Mouse (Mus musculus): ENCODE results near the gene Rnaseh2a. TPM values are rescaled to one million over a fixed set of nuclear protein-coding genes. Genes with fewer than 3 reads are reported as not detected.

Gene Rnaseh2a
- total RNA-seq, 2 experiments from 2014 or later: 23.3 to 23.8 TPM

- intact Hi-C loops (cut with DNase I): no loop called here
- DNase-seq: no peak
Measured at GRCm38 (mm10) chr8:84985049-84985683, 15.6 kb upstream of the Rnaseh2a start.

- intact Hi-C loops (cut with DNase I): no loop called here
- DNase-seq: no peak
Measured at GRCm38 (mm10) chr8:84984294-84985048, 14.9 kb upstream of the Rnaseh2a start.

- intact Hi-C loops (cut with DNase I): no loop called here
- no peak for DNase-seq
Measured at GRCm38 (mm10) chr8:84982499-84983011, 13.0 kb upstream of the Rnaseh2a start.

GRCm38 (mm10) chr8:84981644-84982498, 12.3 kb upstream of the Rnaseh2a start:
- intact Hi-C loops (cut with DNase I): no loop called here
- no peak for DNase-seq

- peak; percentile 59 to 64 for DNase-seq
- intact Hi-C loops (cut with DNase I): no loop called here
Measured at GRCm38 (mm10) chr8:84980622-84981358, 11.2 kb upstream of the Rnaseh2a start.

GRCm38 (mm10) chr8:84979599-84980421, 10.2 kb upstream of the Rnaseh2a start:
- DNase-seq: peak; percentile 88 to 89
- intact Hi-C loops (cut with DNase I): no loop called here

- intact Hi-C loops (cut with DNase I): no loop called here
- peak; percentile 95 for DNase-seq
Measured at GRCm38 (mm10) chr8:84978248-84978940, 8.8 kb upstream of the Rnaseh2a start, which contains the start of gene Junb. Gene Junb (minus strand): TSS chr8:84978718.

GRCm38 (mm10) chr8:84977435-84978247, 8.1 kb upstream of the Rnaseh2a start:
- intact Hi-C loops (cut with DNase I): no loop called here
- peak; percentile 44 to 73 for DNase-seq

GRCm38 (mm10) chr8:84976763-84977434, 7.3 kb upstream of the Rnaseh2a start:
- intact Hi-C loops (cut with DNase I): no loop called here
- DNase-seq: no peak

- intact Hi-C loops (cut with DNase I): no loop called here
Measured at GRCm38 (mm10) chr8:84976031-84976762, 6.6 kb upstream of the Rnaseh2a start.

GRCm38 (mm10) chr8:84975434-84975833, 5.9 kb upstream of the Rnaseh2a start:
- no peak for DNase-seq
- intact Hi-C loops (cut with DNase I): no loop called here

More at GRCm38 (mm10) chr8:84976031-84976762, 6.6 kb upstream of the Rnaseh2a start:
- DNase-seq: peak; percentile 93 to 94

GRCm38 (mm10) chr8:84974543-84975142, 5.1 kb upstream of the Rnaseh2a start:
- DNase-seq: no peak
- intact Hi-C loops (cut with DNase I): loop anchor here (1.0 kb wide), 1 partner anchor 16 kb away; the partner anchor contains the start of gene Hook2

- peak in 1 of 2 experiments; percentile 42 for DNase-seq
- intact Hi-C loops (cut with DNase I): loop anchor here (1.0 kb wide), 1 partner anchor 16 kb away; the partner anchor contains the start of gene Hook2
Measured at GRCm38 (mm10) chr8:84973803-84974542, 4.4 kb upstream of the Rnaseh2a start.

GRCm38 (mm10) chr8:84973079-84973478, 3.5 kb upstream of the Rnaseh2a start:
- intact Hi-C loops (cut with DNase I): no loop called here
- DNase-seq: no peak

GRCm38 (mm10) chr8:84970913-84971312, 1.3 kb upstream of the Rnaseh2a start:
- DNase-seq: no peak
- intact Hi-C loops (cut with DNase I): no loop called here

Data from gastrocnemius, postnatal 36 days (tissue).